Mouse (Mus musculus) liver, embryonic 14.5 days (tissue): Measurements from ENCODE around the gene Qpctl. TPM values are rescaled to one million over a fixed set of nuclear protein-coding genes. Genes with fewer than 3 reads are reported as not detected.

Experiments used
- ATAC-seq: fragments of 200-750 bp; cut with Nextera tagmentation; 2 replicates; pipeline ENCODE4 v1.8.0; 2017; ENCODE audit warnings: moderate number of reproducible peaks, mild to moderate bottlenecking, moderate library complexity; ENCODE audit not compliant: insufficient read depth
- DNase-seq, 3 experiments: peaks; one replicate each; pipeline ENCODE4 v3.0.0-alpha.2; 2012 to 2013; ENCODE audit warnings: low read depth in 3 of 3, low spot score in 3 of 3
- H3K27ac ChIP-seq: fragments of 300-500 bp; sonication (generic); 2 replicates; pipeline ENCODE4 v1.5.1; 2014; ENCODE audit warnings: moderate library complexity, mild to moderate bottlenecking, control low read depth, inconsistent platforms
- H3K27me3 ChIP-seq: fragments of 300-500 bp; sonication (generic); 2 replicates; pipeline ENCODE4 v1.6.1; 2014; ENCODE audit warnings: mild to moderate bottlenecking, low read length, moderate library complexity; ENCODE audit not compliant: control insufficient read depth, insufficient read depth
- H3K36me3 ChIP-seq: fragments of 300-500 bp; sonication (generic); replicated peaks from 2 replicates; pipeline ENCODE4 v1.6.1; 2014; ENCODE audit warnings: low read depth; ENCODE audit not compliant: control insufficient read depth, insufficient read depth
- H3K4me1 ChIP-seq, 2 experiments: fragments of 200-500 bp in 1 of 2; fragments of 300-500 bp in 1 of 2; sonication (generic) in 1 of 2; replicated peaks; 2 replicates each; pipeline ENCODE4 v1.6.1; 2012 to 2014; ENCODE audit warnings: antibody characterized with exemption in 1 of 2, inconsistent platforms in 1 of 2, low read length in 1 of 2; ENCODE audit not compliant: control insufficient read depth in 2 of 2, insufficient read depth in 2 of 2
- H3K4me2 ChIP-seq: fragments of 300-500 bp; sonication (generic); 2 replicates; pipeline ENCODE4 v1.6.1; 2014; ENCODE audit warnings: low read depth, mild to moderate bottlenecking, control low read depth, moderate library complexity
- H3K4me3 ChIP-seq, 2 experiments: fragments of 200-500 bp in 1 of 2; fragments of 300-500 bp in 1 of 2; sonication (generic) in 1 of 2; 2 replicates each; pipeline ENCODE4 v1.5.1; 2012 to 2014; ENCODE audit warnings: low read depth in 2 of 2, low read length in 2 of 2, mild to moderate bottlenecking in 2 of 2, control low read depth in 1 of 2, inconsistent platforms in 1 of 2, moderate library complexity in 1 of 2; ENCODE audit not compliant: insufficient read depth in 1 of 2
- H3K9ac ChIP-seq: fragments of 300-500 bp; sonication (generic); replicated peaks from 2 replicates; pipeline ENCODE4 v1.6.1; 2014; ENCODE audit warnings: mild to moderate bottlenecking, control low read depth, moderate library complexity
- H3K9me3 ChIP-seq: fragments of 300-500 bp; sonication (generic); 2 replicates; pipeline ENCODE4 v1.6.1; 2016; ENCODE audit warnings: low read length, mixed read lengths; ENCODE audit not compliant: control insufficient read depth
- CTCF ChIP-seq: IDR thresholded peaks from 2 replicates; pipeline ENCODE4 v1.5.1; 2016; ENCODE audit warnings: antibody characterized with exemption, low read depth, control low read depth
- EP300 ChIP-seq: IDR thresholded peaks from 2 replicates; pipeline ENCODE4 v1.6.1; 2016; ENCODE audit warnings: antibody characterized with exemption, low read depth
- WGBS: fragments of 180-500 bp; shearing (Covaris S2); extraction: QIAGEN DNeasy Blood & Tissue Kit; methylation state at CpG from one replicate; pipeline ENCODE4 v1.1.7; 2014; ENCODE audit not compliant: insufficient replicate concordance; 5-methylcytosine and 5-hydroxymethylcytosine counted together
- polyA plus RNA-seq, 2 experiments: library from polyadenylated mRNA; depleted of rRNA in 1 of 2; stranded (reverse) in 1 of 2; unstranded in 1 of 2; fragments of >200 nt; fragmentation: Nextera tagmentation in 1 of 2; extraction: Ambion mirVana in 1 of 2; gene quantifications; 2 replicates each; pipeline versions ENCODE4 v1.2.1 to v1.2.3; 2012 to 2014

The Qpctl gene
- polyA plus RNA-seq, 2 experiments: 2.2 to 2.3 TPM

DNA sequence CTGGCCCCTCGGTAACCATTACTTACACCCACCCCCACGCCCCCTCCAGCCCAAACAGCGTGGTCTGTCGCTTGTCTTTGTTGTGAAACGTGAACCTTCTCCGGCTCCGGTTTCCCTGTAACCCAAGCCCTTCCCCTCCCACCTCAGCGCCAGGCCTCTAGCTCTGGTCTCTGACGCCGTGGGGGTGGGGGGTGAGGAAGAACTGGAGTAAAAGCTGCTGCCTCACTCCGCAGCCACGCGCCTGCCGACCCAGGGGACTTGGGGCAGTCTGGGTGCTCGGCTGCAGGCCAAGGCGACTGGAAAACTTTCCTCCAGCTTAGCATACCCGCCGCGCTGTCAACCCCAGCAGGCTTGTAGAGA is 53.4 kb downstream of the Qpctl start:
- WGBS: 3% methylated on average over 19 of the region's 19 CpGs
- Histone ChIP-seq H3K9me3 (no peaks in the 10 kb centered on the region), H3K4me2 (peak overlapping the region; percentile 95), H3K4me3 (peak overlapping the region; percentile 64 to 68), H3K9ac (no peak overlapping the region), H3K4me1 (peaks cover 0 to 13% of the 10 kb centered on the region in 2 experiments; a peak in 3 of 4 replicates), H3K27ac (no peak overlapping the region), H3K27me3 (peaks cover 43% of the 10 kb centered on the region), H3K36me3 (no peaks in the 10 kb centered on the region)
- ATAC-seq (no peak), DNase-seq (no peak)
- TF ChIP-seq CTCF (no peak), EP300 (no peak)

DNA sequence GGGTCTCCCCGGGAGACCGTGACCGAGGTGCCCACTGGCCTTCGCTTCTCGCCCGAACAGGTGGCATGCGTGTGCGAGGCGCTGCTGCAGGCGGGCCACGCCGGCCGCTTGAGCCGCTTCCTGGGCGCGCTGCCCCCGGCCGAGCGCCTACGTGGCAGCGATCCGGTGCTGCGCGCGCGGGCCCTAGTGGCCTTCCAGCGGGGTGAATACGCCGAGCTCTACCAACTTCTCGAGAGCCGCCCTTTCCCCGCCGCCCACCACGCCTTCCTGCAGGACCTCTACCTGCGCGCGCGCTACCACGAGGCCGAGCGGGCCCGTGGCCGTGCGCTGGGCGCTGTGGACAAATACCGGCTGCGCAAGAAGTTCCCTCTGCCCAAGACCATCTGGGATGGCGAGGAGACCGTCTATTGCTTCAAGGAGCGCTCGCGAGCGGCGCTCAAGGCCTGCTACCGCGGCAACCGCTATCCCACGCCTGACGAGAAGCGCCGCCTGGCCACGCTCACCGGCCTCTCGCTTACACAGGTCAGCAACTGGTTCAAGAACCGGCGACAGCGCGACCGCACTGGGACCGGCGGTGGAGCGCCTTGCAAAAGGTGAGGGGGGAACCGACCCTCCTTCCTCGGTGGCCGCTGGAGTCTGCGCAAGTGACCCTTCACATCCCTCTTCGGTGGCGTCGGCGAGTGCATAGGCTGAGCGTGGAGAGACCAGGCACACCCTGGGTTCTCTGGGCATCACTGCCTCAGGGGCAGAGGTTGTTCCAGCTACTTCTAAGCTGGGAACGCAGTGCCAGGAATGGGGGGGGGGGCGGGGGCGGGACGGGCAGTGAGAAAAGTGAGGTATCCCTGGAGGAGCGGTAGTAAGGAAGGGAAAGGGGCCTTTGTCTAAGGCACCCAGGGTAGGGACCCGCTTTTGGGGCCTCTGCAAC is 54.0 kb downstream of the Qpctl start:
- ATAC-seq (no peak), DNase-seq (no peak)
- peaks cover 49% of the 10 kb centered on the region for H3K27me3 ChIP-seq
- H3K27ac ChIP-seq: peak overlapping the region; percentile 50; the same call in 1 of the 2 replicates
- WGBS: under 1% methylated on average over 74 of the region's 87 CpGs
- peaks cover 0 to 13% of the 10 kb centered on the region in 2 experiments; a peak in 3 of 4 replicates for H3K4me1 ChIP-seq
- no peak for TF ChIP-seq CTCF
- TF ChIP-seq EP300: no peak
- H3K9ac ChIP-seq: peak overlapping the region; percentile 59
- H3K9me3 ChIP-seq: no peaks in the 10 kb centered on the region
- H3K36me3 ChIP-seq: no peaks in the 10 kb centered on the region
- H3K4me3 ChIP-seq: peak overlapping the region; percentile 64 to 68
- H3K4me2 ChIP-seq: peak overlapping the region; percentile 95

DNA sequence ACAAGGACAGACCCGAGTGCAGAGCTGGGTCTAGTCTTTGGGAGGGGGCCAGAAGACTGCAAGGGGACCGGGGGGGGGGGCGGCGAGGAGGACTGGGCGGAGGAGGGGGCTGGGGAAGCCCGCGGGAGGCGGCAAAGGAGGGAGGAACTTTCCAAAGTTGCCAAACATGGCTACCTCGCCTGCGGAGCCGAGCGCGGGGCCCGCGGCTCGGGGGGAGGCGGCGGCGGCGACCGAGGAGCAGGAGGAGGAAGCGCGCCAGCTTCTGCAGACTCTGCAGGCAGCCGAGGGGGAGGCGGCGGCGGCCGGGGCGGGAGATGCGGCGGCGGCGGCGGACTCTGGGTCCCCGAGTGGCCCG is 54.6 kb downstream of the Qpctl start, which contains the start of gene Six5:
Gene Six5 (plus strand): TSS at position 124 of the 355 bp plus-strand sequence.
- ATAC-seq: no peak
- peaks cover 49% of the 10 kb centered on the region for H3K27me3 ChIP-seq

GRCm38 (mm10) chr7:19093537-19094385 is 55.3 kb downstream of the Qpctl start:
- WGBS: 1% methylated on average over 45 of the region's 45 CpGs
- H3K27me3 ChIP-seq: peaks cover 49% of the 10 kb centered on the region
- no peaks in the 10 kb centered on the region for H3K36me3 ChIP-seq
- peak overlapping the region; percentile 64 to 68 for H3K4me3 ChIP-seq
- H3K9ac ChIP-seq: peak overlapping the region; percentile 59
- H3K4me1 ChIP-seq: peaks cover 0 to 13% of the 10 kb centered on the region in 2 experiments; a peak in 3 of 4 replicates
- peak; percentile 80 for ATAC-seq
- TF ChIP-seq CTCF (no peak), EP300 (peak; percentile 20; the same call in 1 of the 2 replicates)
- H3K9me3 ChIP-seq: no peaks in the 10 kb centered on the region
- peak overlapping the region; percentile 95 for H3K4me2 ChIP-seq
- H3K27ac ChIP-seq: peak overlapping the region; percentile 50
- peak; percentile 82 to 88 (median 83) for DNase-seq

More for the DNA sequence above, 54.6 kb downstream of the Qpctl start, which contains the start of gene Six5:
- under 1% methylated on average over 23 of the region's 36 CpGs for WGBS
- Histone ChIP-seq H3K4me2 (peak within 1 kb of the TSS; percentile 95), H3K9me3 (no peaks in the 10 kb centered on the region), H3K4me1 (peaks cover 0 to 13% of the 10 kb centered on the region in 2 experiments; a peak in 3 of 4 replicates), H3K9ac (peak within 1 kb of the TSS; percentile 59), H3K36me3 (no peaks in the 10 kb centered on the region), H3K4me3 (peak within 1 kb of the TSS; percentile 64 to 68), H3K27ac (peak within 1 kb of the TSS; percentile 50)
- TF ChIP-seq CTCF (no peak), EP300 (no peak)
- DNase-seq: no peak
